Mouse (Mus musculus): ENCODE data around the gene Llgl2. TPM values are rescaled to one million over a fixed set of nuclear protein-coding genes. Genes with fewer than 3 reads are reported as not detected.
A peak's percentile ranks its signal among the peaks of the same experiment; 100 is the strongest.

The Llgl2 gene
- total RNA-seq, 2 experiments from 2014 or later = 2.3 to 3.6 TPM

DNA sequence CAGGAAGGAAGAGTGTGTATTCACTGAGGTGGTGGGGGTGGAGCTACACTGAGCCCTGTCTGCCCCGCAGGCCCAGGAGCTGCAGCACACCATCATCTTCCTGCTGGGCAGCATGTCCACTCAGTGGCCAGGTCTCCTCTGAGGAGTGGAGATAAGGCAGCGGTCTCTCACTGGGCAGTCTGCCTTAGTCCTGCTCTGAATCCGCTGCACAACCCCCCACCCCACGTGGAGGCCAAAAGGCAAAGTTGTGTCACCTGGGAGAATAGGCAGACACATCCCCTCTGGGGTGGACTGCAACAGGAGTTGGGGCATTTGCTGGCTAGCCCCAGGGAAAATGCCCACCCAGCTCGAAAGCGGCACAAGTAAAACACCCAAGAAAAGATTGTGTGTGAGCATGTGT lies 68.4 kb downstream of the Llgl2 start:
- intact Hi-C loops (cut with DNase I) = no loop called here
- DNase-seq (ENCODE audit: extremely low spot score in 1 of 2, low spot score in 2 of 2) = no peak
- no peak overlapping the region for H3K27ac ChIP-seq
- TF ChIP-seq CTCF (IDR thresholded peaks at IDR 0.05) = no peak
- H3K4me3 ChIP-seq = no peak overlapping the region

DNA sequence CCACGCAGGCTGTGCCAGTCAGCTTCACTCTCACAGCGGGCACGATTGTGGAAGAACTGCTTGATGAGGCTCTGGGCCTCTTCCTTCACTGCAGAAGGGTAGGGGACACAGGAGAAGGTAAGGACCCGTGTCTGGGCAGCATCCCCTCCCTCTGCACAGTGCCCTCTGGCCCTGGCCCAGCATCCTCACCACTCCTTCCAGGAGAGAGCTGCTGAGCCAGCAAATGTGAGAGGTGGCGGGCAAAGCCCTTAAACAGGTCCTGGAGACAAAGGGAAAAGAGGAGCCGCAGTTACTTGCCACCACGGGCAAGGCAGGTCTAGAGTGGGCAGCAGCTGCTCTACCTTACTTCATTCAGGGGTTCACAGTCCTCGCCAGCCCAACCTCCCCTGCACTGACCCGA lies 69.2 kb downstream of the Llgl2 start:
- Histone ChIP-seq H3K4me3 (no peak overlapping the region), H3K27ac (no peak overlapping the region)
- DNase-seq (ENCODE audit: extremely low spot score in 1 of 2, low spot score in 2 of 2) = no peak
- intact Hi-C loops (cut with DNase I) = no loop called here
- TF ChIP-seq CTCF (IDR thresholded peaks at IDR 0.05) = no peak

DNA sequence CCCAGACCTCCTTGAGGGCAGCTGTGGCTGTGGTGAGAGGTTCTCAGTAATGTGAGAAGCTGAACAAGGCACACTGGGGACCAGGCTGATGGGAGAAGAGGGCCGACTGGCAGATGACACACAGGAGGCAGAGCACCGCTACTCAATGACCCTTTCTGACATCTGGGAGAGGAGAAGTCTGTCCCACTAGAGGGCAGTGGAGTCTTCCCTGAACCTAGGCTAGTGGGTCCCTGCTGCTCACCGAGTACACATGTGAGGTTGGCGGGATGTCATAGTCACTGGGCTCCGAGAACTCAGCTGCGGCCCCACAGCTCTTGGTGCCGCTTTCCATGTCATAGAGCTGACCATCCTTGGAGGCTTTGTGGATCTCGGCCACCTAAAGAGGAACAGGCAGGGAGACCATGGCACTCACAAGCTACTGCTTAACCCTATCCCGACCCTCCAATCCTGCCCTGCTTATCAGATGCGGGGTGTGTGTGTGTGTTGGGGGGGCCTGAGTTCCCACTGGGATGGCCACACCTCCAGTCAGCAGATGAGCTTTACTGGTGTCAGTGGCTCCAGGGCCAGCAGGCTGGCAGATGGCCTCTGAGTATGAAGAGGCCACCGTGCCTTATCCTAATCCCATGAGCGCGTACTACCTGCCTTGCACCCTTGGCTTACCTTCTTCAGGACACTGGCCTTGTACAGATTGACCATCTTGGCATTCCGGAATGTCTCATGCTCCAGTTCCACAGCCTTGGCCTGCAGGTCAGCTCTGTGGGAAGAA lies 71.1 kb downstream of the Llgl2 start:
- peak; percentile 17 for TF ChIP-seq CTCF (IDR thresholded peaks at IDR 0.05)
- H3K4me3 ChIP-seq = no peak overlapping the region
- no peak overlapping the region for H3K27ac ChIP-seq
- intact Hi-C loops (cut with DNase I) = no loop called here
- DNase-seq (ENCODE audit: extremely low spot score in 1 of 2, low spot score in 2 of 2) = no peak

GRCm38 (mm10) chr11:115898446-115898845 lies 74.6 kb downstream of the Llgl2 start:
- H3K27ac ChIP-seq = no peak overlapping the region
- H3K4me3 ChIP-seq = no peak overlapping the region
- TF ChIP-seq CTCF (IDR thresholded peaks at IDR 0.05) = no peak
- DNase-seq (ENCODE audit: extremely low spot score in 1 of 2, low spot score in 2 of 2) = no peak
- intact Hi-C loops (cut with DNase I) = no loop called here

DNA sequence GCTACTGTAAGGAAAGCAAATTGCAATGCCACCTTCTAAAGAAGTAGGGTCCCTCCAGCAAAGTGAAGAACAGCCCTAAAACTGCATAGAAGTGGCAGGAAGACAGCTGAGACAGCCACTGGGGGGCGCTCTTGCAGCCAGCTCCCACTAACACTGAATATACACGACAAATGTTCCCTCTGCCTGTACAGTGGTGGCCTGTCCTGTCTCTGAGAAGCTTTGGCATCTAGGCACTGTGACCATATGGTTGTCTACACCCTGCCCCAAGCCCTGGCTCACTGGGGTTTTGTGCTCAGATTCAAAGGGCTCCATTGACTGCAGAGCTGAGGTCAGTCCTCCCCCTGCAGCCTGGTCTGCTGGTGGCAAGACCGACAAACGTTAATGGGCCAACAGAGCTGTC lies 75.0 kb downstream of the Llgl2 start:
- H3K4me3 ChIP-seq = no peak overlapping the region
- intact Hi-C loops (cut with DNase I) = no loop called here
- peak in 1 of 2 experiments; percentile 31 for DNase-seq (ENCODE audit: extremely low spot score in 1 of 2, low spot score in 2 of 2)
- TF ChIP-seq CTCF (IDR thresholded peaks at IDR 0.05) = peak; percentile 71
- H3K27ac ChIP-seq = no peak overlapping the region

GRCm38 (mm10) chr11:115899486-115900266 lies 75.8 kb downstream of the Llgl2 start, which contains the start of gene Smim5:
Gene Smim5, plus strand, starts transcription at chr11:115899966.
- intact Hi-C loops (cut with DNase I) = no loop called here
- no peak for DNase-seq (ENCODE audit: extremely low spot score in 1 of 2, low spot score in 2 of 2)
- Histone ChIP-seq H3K27ac (no peak within 1 kb of the TSS), H3K4me3 (no peak within 1 kb of the TSS)
- no peak for TF ChIP-seq CTCF (IDR thresholded peaks at IDR 0.05)

DNA sequence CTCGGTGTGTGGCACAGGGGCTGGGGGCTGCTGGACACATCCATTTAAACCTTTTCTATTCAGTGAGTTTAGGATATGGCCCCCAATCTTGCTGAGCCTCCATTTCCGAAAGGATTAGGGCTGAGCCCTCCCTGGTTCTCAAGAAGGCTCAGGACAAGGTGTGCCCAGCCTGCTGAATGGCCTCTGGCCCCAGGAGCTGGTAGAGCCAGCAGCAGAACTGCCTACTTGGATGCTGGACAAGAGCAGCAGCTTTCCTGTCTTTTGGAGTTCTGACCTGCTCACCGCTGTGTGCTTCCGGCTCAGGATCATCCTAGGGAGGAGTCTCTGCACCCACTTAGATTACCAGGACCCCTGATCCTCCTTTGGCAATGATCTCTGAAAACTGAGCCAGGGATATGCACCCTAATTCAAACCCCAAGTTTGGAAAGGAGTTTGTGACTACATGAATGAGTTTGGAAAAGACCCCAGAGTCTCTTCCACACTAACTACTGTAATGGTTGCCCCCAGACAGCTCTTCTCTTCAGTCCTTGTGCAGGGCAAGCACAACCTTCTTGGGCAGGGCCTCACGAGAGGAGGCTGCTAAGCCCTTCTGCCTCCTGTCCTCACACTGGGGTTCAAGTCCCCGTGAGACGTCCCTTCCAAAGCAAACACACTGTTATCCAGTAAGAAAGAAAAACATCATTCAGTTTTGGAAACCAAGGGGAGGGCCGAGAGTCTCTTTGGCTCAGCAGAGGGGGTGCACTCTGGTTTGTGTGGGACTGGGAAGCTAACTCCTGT lies 76.9 kb downstream of the Llgl2 start:
- no peak for TF ChIP-seq CTCF (IDR thresholded peaks at IDR 0.05)
- intact Hi-C loops (cut with DNase I) = no loop called here

DNA sequence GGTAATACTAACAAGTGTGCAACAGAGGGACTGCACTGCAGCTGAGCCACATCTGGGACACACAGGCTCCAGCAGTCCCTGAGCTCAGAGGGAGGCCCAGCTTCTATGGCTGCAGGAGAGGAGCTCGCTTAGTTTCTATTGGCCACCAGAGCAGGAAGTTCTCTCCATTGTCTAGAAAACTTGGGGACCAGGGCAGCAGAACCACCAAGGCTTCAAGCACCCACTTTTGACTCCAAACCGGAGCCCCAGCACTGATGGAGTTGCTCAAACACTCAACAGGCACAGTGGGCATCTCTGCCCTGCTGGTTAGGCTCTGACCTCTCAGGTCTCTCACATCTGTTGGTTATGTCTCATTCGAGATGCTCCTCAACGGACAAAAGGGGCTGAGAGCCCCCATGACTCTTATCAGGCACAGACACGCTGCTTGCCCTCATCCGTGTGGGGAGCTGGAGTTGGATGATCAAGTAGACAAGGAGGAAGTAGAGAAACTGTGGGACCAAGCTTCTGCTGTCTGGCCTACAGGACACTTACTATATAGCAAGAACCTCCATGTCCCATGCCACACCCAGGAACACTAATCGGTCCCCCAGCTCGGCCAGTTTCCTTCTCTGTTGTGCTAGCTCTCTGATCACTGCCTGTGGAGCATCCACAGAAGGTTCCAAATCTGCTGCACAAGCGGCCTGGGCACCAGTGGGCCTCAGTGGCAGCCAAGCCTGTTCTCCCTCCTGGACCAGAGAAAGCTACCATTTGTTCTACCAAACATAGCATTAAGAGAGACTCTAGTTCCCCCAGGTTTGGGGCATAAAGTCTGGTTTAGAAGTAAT lies 77.7 kb downstream of the Llgl2 start:
- Histone ChIP-seq H3K27ac (no peak overlapping the region), H3K4me3 (no peak overlapping the region)
- TF ChIP-seq CTCF (IDR thresholded peaks at IDR 0.05) = no peak
- DNase-seq (ENCODE audit: extremely low spot score in 1 of 2, low spot score in 2 of 2) = no peak
- intact Hi-C loops (cut with DNase I) = no loop called here

More for the DNA sequence above, 76.9 kb downstream of the Llgl2 start:
- H3K27ac ChIP-seq = no peak overlapping the region
- no peak for DNase-seq (ENCODE audit: extremely low spot score in 1 of 2, low spot score in 2 of 2)
- no peak overlapping the region for H3K4me3 ChIP-seq

- no peak for DNase-seq (ENCODE audit: extremely low spot score in 1 of 2, low spot score in 2 of 2)
Observed at GRCm38 (mm10) chr11:115902177-115902576, 78.3 kb downstream of the Llgl2 start.

GRCm38 (mm10) chr11:115902831-115903230 lies 79.0 kb downstream of the Llgl2 start:
- no peak overlapping the region for H3K27ac ChIP-seq
- H3K4me3 ChIP-seq = no peak overlapping the region
- no peak for DNase-seq (ENCODE audit: extremely low spot score in 1 of 2, low spot score in 2 of 2)
- no peak for TF ChIP-seq CTCF (IDR thresholded peaks at IDR 0.05)
- intact Hi-C loops (cut with DNase I) = no loop called here

More at GRCm38 (mm10) chr11:115902177-115902576, 78.3 kb downstream of the Llgl2 start:
- no peak for TF ChIP-seq CTCF (IDR thresholded peaks at IDR 0.05)
- H3K27ac ChIP-seq = no peak overlapping the region
- intact Hi-C loops (cut with DNase I) = no loop called here
- no peak overlapping the region for H3K4me3 ChIP-seq
